Mouse (Mus musculus) heart, embryonic 11.5 days (tissue): ENCODE measurements around the gene Mtif2. TPM values are rescaled to one million over a fixed set of nuclear protein-coding genes. Genes with fewer than 3 reads are reported as not detected.

Experiments used
- ATAC-seq: fragments of 200-750 bp; cut with Nextera tagmentation; replicated peaks from 2 replicates; pipeline ENCODE4 v1.8.0; 2017; ENCODE audit warnings: moderate library complexity; ENCODE audit not compliant: insufficient number of reproducible peaks, low FRiP score, low TSS enrichment
- H3K27ac ChIP-seq: fragments of 300-500 bp; sonication (generic); 2 replicates; pipeline ENCODE4 v1.5.1; 2014; ENCODE audit warnings: mild to moderate bottlenecking, low read depth, low read length
- H3K27me3 ChIP-seq: fragments of 300-500 bp; sonication (generic); 2 replicates; pipeline ENCODE4 v1.6.1; 2014; ENCODE audit warnings: mild to moderate bottlenecking, low read length, mixed read lengths; ENCODE audit not compliant: control insufficient read depth, insufficient read depth
- H3K36me3 ChIP-seq: fragments of 300-500 bp; sonication (generic); 2 replicates; pipeline ENCODE4 v1.6.1; 2014; ENCODE audit warnings: mild to moderate bottlenecking, low read length, moderate library complexity, mixed read lengths; ENCODE audit not compliant: control insufficient read depth, insufficient read depth
- H3K4me1 ChIP-seq: fragments of 300-500 bp; sonication (generic); 2 replicates; pipeline ENCODE4 v1.6.1; 2014; ENCODE audit warnings: low read length; ENCODE audit not compliant: control insufficient read depth, insufficient read depth
- H3K4me2 ChIP-seq: fragments of 300-500 bp; sonication (generic); 2 replicates; pipeline ENCODE4 v1.6.1; 2014; ENCODE audit warnings: mild to moderate bottlenecking, moderate library complexity
- H3K4me3 ChIP-seq: fragments of 300-500 bp; sonication (generic); 2 replicates; pipeline ENCODE4 v1.5.1; 2014; ENCODE audit warnings: low read depth, low read length
- H3K9ac ChIP-seq: fragments of 300-500 bp; sonication (generic); 2 replicates; pipeline ENCODE4 v1.6.1; 2014; ENCODE audit warnings: mild to moderate bottlenecking, low read depth, low read length, moderate library complexity
- H3K9me3 ChIP-seq: fragments of 300-500 bp; sonication (generic); replicated peaks from 2 replicates; pipeline ENCODE4 v1.6.1; 2016; ENCODE audit warnings: low read length; ENCODE audit not compliant: control insufficient read depth
- WGBS: fragments of 180-500 bp; shearing (Covaris S2); extraction: QIAGEN DNeasy Blood & Tissue Kit; methylation state at CpG from one replicate; pipeline ENCODE4 v1.1.7; 2014; ENCODE audit not compliant: insufficient replicate concordance; 5-methylcytosine and 5-hydroxymethylcytosine counted together
- polyA plus RNA-seq: library from polyadenylated mRNA; unstranded; fragments of >200 nt; fragmentation: Nextera tagmentation; extraction: Ambion mirVana; gene quantifications from 2 replicates; pipeline ENCODE4 v1.2.1, GENCODE M21; 2014

Mtif2 gene
- 32.3 and 33.5 TPM in 2 replicates for polyA plus RNA-seq

GRCm38 (mm10) chr11:29525988-29526794 is at the start of gene Mtif2:
Gene Mtif2, plus strand, starts transcription at chr11:29526408.
- WGBS = 2% methylated on average over 47 of the region's 47 CpGs
- peak; percentile 93 for ATAC-seq
- Histone ChIP-seq H3K9ac (peak within 1 kb of the TSS; percentile 88), H3K36me3 (peaks cover 5% of the 10 kb centered on the region), H3K4me2 (peak within 1 kb of the TSS; percentile 81), H3K27ac (peak within 1 kb of the TSS; percentile 83), H3K4me1 (0 out of 2 replicates have a peak, but pooled peaks cover 5% of the 10 kb centered on the region), H3K27me3 (no peaks in the 10 kb centered on the region), H3K4me3 (peak within 1 kb of the TSS; percentile 82), H3K9me3 (no peaks in the 10 kb centered on the region)

- no peak for ATAC-seq
- Histone ChIP-seq H3K4me2 (no peak overlapping the region), H3K4me3 (no peak overlapping the region), H3K27me3 (no peaks in the 10 kb centered on the region), H3K9me3 (no peaks in the 10 kb centered on the region), H3K4me1 (no peaks in the 10 kb centered on the region), H3K27ac (no peak overlapping the region), H3K36me3 (peaks cover 10% of the 10 kb centered on the region), H3K9ac (no peak overlapping the region)
- WGBS = 85% methylated on average over 1 of the region's 1 CpGs
These were observed 33.1 kb upstream of the Mtif2 start for GRCm38 (mm10) chr11:29493135-29493534.

GRCm38 (mm10) chr11:29496962-29497361 is 29.2 kb upstream of the Mtif2 start:
- no peaks in the 10 kb centered on the region for H3K4me1 ChIP-seq

GRCm38 (mm10) chr11:29503948-29504893 is 22.0 kb upstream of the Mtif2 start:
- Histone ChIP-seq H3K27me3 (no peaks in the 10 kb centered on the region), H3K27ac (no peak overlapping the region), H3K9me3 (no peaks in the 10 kb centered on the region), H3K36me3 (no peaks in the 10 kb centered on the region; the same call in 1 of the 2 replicates), H3K9ac (no peak overlapping the region), H3K4me1 (no peaks in the 10 kb centered on the region), H3K4me2 (no peak overlapping the region), H3K4me3 (no peak overlapping the region)
- 81% methylated on average over 10 of the region's 10 CpGs for WGBS
- ATAC-seq = no peak

More at GRCm38 (mm10) chr11:29496962-29497361, 29.2 kb upstream of the Mtif2 start:
- no peak for ATAC-seq
- H3K27ac ChIP-seq = no peak overlapping the region
- H3K4me3 ChIP-seq = no peak overlapping the region
- H3K9me3 ChIP-seq = no peaks in the 10 kb centered on the region
- peaks cover 4% of the 10 kb centered on the region for H3K36me3 ChIP-seq
- 66% methylated on average over 3 of the region's 3 CpGs for WGBS
- no peaks in the 10 kb centered on the region for H3K27me3 ChIP-seq
- no peak overlapping the region for H3K9ac ChIP-seq
- H3K4me2 ChIP-seq = no peak overlapping the region

GRCm38 (mm10) chr11:29504899-29505625 is 21.1 kb upstream of the Mtif2 start:
- H3K4me3 ChIP-seq = no peak overlapping the region
- H3K4me2 ChIP-seq = no peak overlapping the region
- no peak overlapping the region for H3K9ac ChIP-seq
- no peaks in the 10 kb centered on the region for H3K9me3 ChIP-seq
- no peaks in the 10 kb centered on the region; the same call in 1 of the 2 replicates for H3K36me3 ChIP-seq
- 88% methylated on average over 2 of the region's 2 CpGs for WGBS
- H3K27me3 ChIP-seq = no peaks in the 10 kb centered on the region
- no peaks in the 10 kb centered on the region for H3K4me1 ChIP-seq
- no peak for ATAC-seq
- H3K27ac ChIP-seq = no peak overlapping the region

- Histone ChIP-seq H3K9me3 (no peaks in the 10 kb centered on the region), H3K9ac (no peak overlapping the region), H3K27ac (no peak overlapping the region), H3K4me2 (no peak overlapping the region), H3K4me3 (no peak overlapping the region), H3K4me1 (no peaks in the 10 kb centered on the region), H3K27me3 (no peaks in the 10 kb centered on the region), H3K36me3 (peaks cover 4% of the 10 kb centered on the region)
- 94% methylated on average over 1 of the region's 1 CpGs for WGBS
- no peak for ATAC-seq
These were observed 16.8 kb upstream of the Mtif2 start for GRCm38 (mm10) chr11:29509421-29509820.

GRCm38 (mm10) chr11:29512818-29513535 is 13.2 kb upstream of the Mtif2 start:
- no peaks in the 10 kb centered on the region for H3K27me3 ChIP-seq
- H3K9me3 ChIP-seq = no peaks in the 10 kb centered on the region
- H3K27ac ChIP-seq = no peak overlapping the region
- H3K4me3 ChIP-seq = no peak overlapping the region
- no peaks in the 10 kb centered on the region for H3K4me1 ChIP-seq
- peaks cover 4% of the 10 kb centered on the region for H3K36me3 ChIP-seq
- no peak overlapping the region for H3K9ac ChIP-seq
- H3K4me2 ChIP-seq = no peak overlapping the region
- 88% methylated on average over 4 of the region's 4 CpGs for WGBS
- no peak for ATAC-seq
